Mouse (Mus musculus): ENCODE data around the gene Tbc1d9. TPM values are rescaled to one million over a fixed set of nuclear protein-coding genes. Genes with fewer than 3 reads are reported as not detected.

The Tbc1d9 gene
- polyA plus RNA-seq, 1 experiment from 2014 or later = 1.7 TPM

GRCm38 (mm10) chr8:83187363-83187962 is 22.3 kb downstream of the Tbc1d9 start:
- Histone ChIP-seq H3K4me3 (no peak overlapping the region), H3K27ac (no peak overlapping the region), H3K27me3 (ENCODE audit: low read depth, poor library complexity, severe bottlenecking) (no peaks in the 10 kb centered on the region), H3K36me3 (no peaks in the 10 kb centered on the region), H3K4me1 (no peaks in the 10 kb centered on the region), H3K9me3 (replicated peaks) (no peaks in the 10 kb centered on the region)
- no peak for DNase-seq (ENCODE audit: low spot score)
- WGBS = 94% methylated on average over 10 of the region's 10 CpGs

- no peak for DNase-seq (ENCODE audit: low spot score)
- 85% methylated on average over 4 of the region's 4 CpGs for WGBS
Measured at GRCm38 (mm10) chr8:83189538-83190095, 24.5 kb downstream of the Tbc1d9 start.

GRCm38 (mm10) chr8:83196088-83196487 is 30.9 kb downstream of the Tbc1d9 start:
- Histone ChIP-seq H3K27ac (no peak overlapping the region), H3K27me3 (ENCODE audit: low read depth, poor library complexity, severe bottlenecking) (no peaks in the 10 kb centered on the region), H3K36me3 (no peaks in the 10 kb centered on the region), H3K4me1 (no peaks in the 10 kb centered on the region), H3K9me3 (replicated peaks) (no peaks in the 10 kb centered on the region), H3K4me3 (no peak overlapping the region)
- DNase-seq (ENCODE audit: low spot score) = no peak
- 86% methylated on average over 6 of the region's 6 CpGs for WGBS

More at GRCm38 (mm10) chr8:83189538-83190095, 24.5 kb downstream of the Tbc1d9 start:
- H3K4me3 ChIP-seq = no peak overlapping the region
- H3K36me3 ChIP-seq = no peaks in the 10 kb centered on the region
- H3K27me3 ChIP-seq (ENCODE audit: low read depth, poor library complexity, severe bottlenecking) = no peaks in the 10 kb centered on the region
- H3K9me3 ChIP-seq (replicated peaks) = no peaks in the 10 kb centered on the region
- H3K4me1 ChIP-seq = no peaks in the 10 kb centered on the region
- no peak overlapping the region for H3K27ac ChIP-seq

DNA sequence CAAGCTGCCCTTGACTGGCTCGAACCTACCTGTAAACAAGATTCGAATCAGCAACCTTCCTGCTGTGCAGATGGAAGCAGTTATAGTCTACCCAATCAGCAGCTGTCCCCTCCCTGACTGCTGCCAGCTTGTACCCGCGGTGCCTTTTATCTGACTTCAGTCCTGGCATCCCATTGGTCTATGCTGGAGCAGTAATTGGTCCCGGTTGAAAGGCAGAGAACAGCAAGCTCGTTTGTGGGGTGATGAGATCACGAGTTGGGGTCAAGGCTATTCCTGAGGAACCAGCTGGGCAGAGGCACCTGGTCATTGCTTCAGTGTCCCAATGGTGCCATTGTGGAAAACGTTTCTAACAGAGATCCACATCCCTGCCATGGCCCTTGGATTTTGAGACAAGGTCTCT is 34.6 kb downstream of the Tbc1d9 start:
- no peaks in the 10 kb centered on the region for H3K27me3 ChIP-seq (ENCODE audit: low read depth, poor library complexity, severe bottlenecking)
- H3K36me3 ChIP-seq = no peaks in the 10 kb centered on the region
- no peaks in the 10 kb centered on the region for H3K9me3 ChIP-seq (replicated peaks)
- no peak for DNase-seq (ENCODE audit: low spot score)
- WGBS = 71% methylated on average over 8 of the region's 8 CpGs
- H3K4me1 ChIP-seq = no peaks in the 10 kb centered on the region
- H3K27ac ChIP-seq = no peak overlapping the region
- no peak overlapping the region for H3K4me3 ChIP-seq

GRCm38 (mm10) chr8:83200191-83201177 is 35.3 kb downstream of the Tbc1d9 start:
- Histone ChIP-seq H3K36me3 (no peaks in the 10 kb centered on the region), H3K9me3 (replicated peaks) (no peaks in the 10 kb centered on the region), H3K27me3 (ENCODE audit: low read depth, poor library complexity, severe bottlenecking) (no peaks in the 10 kb centered on the region), H3K4me1 (no peaks in the 10 kb centered on the region), H3K27ac (no peak overlapping the region), H3K4me3 (no peak overlapping the region)
- DNase-seq (ENCODE audit: low spot score) = no peak
- WGBS = 86% methylated on average over 16 of the region's 16 CpGs

DNA sequence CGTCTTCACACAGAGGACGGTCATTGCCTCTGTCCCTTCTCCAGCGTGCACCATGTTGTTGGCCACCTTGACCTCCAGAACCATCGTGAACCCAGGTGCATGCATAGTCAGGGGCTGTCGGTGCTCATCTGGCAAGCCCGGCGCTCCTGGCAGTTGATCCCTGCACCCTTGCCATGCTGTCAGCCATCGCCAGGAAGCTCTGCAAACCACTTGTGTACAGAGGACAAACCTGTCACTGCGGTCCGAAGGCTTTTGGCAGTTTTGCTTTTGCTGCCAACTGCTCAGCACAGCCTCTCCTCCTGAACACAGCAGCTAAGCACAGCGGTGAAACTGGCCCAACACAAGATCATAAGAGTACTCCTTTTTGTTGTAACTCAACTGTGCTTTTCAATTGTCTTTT is 37.8 kb downstream of the Tbc1d9 start:
- 95% methylated on average over 11 of the region's 11 CpGs for WGBS
- H3K9me3 ChIP-seq (replicated peaks) = no peaks in the 10 kb centered on the region
- no peaks in the 10 kb centered on the region for H3K36me3 ChIP-seq
- no peaks in the 10 kb centered on the region for H3K4me1 ChIP-seq
- H3K4me3 ChIP-seq = no peak overlapping the region
- DNase-seq (ENCODE audit: low spot score) = no peak
- no peak overlapping the region for H3K27ac ChIP-seq
- no peaks in the 10 kb centered on the region for H3K27me3 ChIP-seq (ENCODE audit: low read depth, poor library complexity, severe bottlenecking)

GRCm38 (mm10) chr8:83205907-83206306 is 40.8 kb downstream of the Tbc1d9 start:
- 83% methylated on average over 7 of the region's 7 CpGs for WGBS
- no peaks in the 10 kb centered on the region for H3K36me3 ChIP-seq
- no peak overlapping the region for H3K4me3 ChIP-seq
- H3K4me1 ChIP-seq = no peaks in the 10 kb centered on the region
- DNase-seq (ENCODE audit: low spot score) = no peak
- no peak overlapping the region for H3K27ac ChIP-seq
- no peaks in the 10 kb centered on the region for H3K9me3 ChIP-seq (replicated peaks)
- H3K27me3 ChIP-seq (ENCODE audit: low read depth, poor library complexity, severe bottlenecking) = no peaks in the 10 kb centered on the region

GRCm38 (mm10) chr8:83209581-83209980 is 44.4 kb downstream of the Tbc1d9 start:
- no peaks in the 10 kb centered on the region for H3K27me3 ChIP-seq (ENCODE audit: low read depth, poor library complexity, severe bottlenecking)
- H3K9me3 ChIP-seq (replicated peaks) = no peaks in the 10 kb centered on the region
- H3K27ac ChIP-seq = no peak overlapping the region
- 81% methylated on average over 4 of the region's 4 CpGs for WGBS
- H3K4me3 ChIP-seq = no peak overlapping the region
- no peak for DNase-seq (ENCODE audit: low spot score)
- peaks cover 4% of the 10 kb centered on the region; the same call in 1 of the 2 replicates for H3K36me3 ChIP-seq
- no peaks in the 10 kb centered on the region for H3K4me1 ChIP-seq

GRCm38 (mm10) chr8:83210676-83211075 is 45.5 kb downstream of the Tbc1d9 start:
- H3K9me3 ChIP-seq (replicated peaks) = no peaks in the 10 kb centered on the region
- no peak overlapping the region for H3K4me3 ChIP-seq
- H3K27ac ChIP-seq = no peak overlapping the region
- 84% methylated on average over 7 of the region's 7 CpGs for WGBS
- no peaks in the 10 kb centered on the region for H3K4me1 ChIP-seq
- DNase-seq (ENCODE audit: low spot score) = no peak
- no peaks in the 10 kb centered on the region for H3K27me3 ChIP-seq (ENCODE audit: low read depth, poor library complexity, severe bottlenecking)
- peaks cover 4% of the 10 kb centered on the region; the same call in 1 of the 2 replicates for H3K36me3 ChIP-seq

DNA sequence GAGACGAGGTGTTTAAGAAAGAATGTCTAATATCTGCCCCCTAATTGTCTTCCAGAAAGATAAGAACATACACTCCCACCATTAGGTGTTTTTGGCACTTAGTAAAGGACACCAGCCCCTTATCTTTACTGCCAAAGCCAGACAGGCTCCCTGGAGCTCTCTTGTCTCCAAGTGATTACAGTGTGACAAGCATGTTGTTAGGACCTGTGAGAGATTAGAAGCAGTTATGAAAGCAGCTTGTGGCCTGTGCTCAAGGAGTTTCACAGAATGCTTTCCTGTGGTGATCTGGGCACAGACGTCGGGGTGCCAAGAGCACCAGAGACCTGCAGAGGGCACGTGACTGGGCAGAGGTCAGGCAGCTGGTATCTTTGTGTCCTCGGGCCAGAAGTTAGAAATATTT is 49.9 kb downstream of the Tbc1d9 start:
- DNase-seq (ENCODE audit: low spot score) = no peak
- WGBS = 70% methylated on average over 5 of the region's 5 CpGs
- Histone ChIP-seq H3K27me3 (ENCODE audit: low read depth, poor library complexity, severe bottlenecking) (no peaks in the 10 kb centered on the region), H3K9me3 (replicated peaks) (no peaks in the 10 kb centered on the region), H3K4me3 (no peak overlapping the region), H3K27ac (0 out of 2 replicates have a peak overlapping the region, but pooled peaks have one; percentile 25), H3K4me1 (no peaks in the 10 kb centered on the region), H3K36me3 (peaks cover 4% of the 10 kb centered on the region; the same call in 1 of the 2 replicates)

DNA sequence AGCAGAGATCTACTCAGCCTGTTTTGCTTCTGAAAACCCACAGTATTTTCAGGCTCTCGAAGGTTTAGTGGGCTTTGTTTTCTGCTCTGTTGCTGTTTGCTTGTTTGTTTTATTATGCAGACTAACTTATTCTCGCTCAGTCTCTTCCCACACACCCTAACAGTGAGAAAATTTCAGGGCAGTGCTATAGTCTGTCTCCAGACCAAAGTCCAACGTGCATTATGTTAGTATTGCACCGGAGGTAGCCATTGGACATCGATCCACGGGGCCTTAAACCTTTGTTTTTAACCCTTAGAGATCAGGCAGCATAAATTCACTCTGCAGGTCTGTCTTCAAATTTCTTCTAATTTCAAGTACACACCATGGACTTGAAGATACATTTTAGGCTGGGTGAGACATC is 51.4 kb downstream of the Tbc1d9 start:
- DNase-seq (ENCODE audit: low spot score) = no peak
- peaks cover 2% of the 10 kb centered on the region; the same call in 1 of the 2 replicates for H3K36me3 ChIP-seq
- H3K9me3 ChIP-seq (replicated peaks) = no peaks in the 10 kb centered on the region
- no peak overlapping the region for H3K27ac ChIP-seq
- WGBS = 91% methylated on average over 6 of the region's 6 CpGs
- H3K4me1 ChIP-seq = no peaks in the 10 kb centered on the region
- no peak overlapping the region for H3K4me3 ChIP-seq
- H3K27me3 ChIP-seq (ENCODE audit: low read depth, poor library complexity, severe bottlenecking) = no peaks in the 10 kb centered on the region

DNA sequence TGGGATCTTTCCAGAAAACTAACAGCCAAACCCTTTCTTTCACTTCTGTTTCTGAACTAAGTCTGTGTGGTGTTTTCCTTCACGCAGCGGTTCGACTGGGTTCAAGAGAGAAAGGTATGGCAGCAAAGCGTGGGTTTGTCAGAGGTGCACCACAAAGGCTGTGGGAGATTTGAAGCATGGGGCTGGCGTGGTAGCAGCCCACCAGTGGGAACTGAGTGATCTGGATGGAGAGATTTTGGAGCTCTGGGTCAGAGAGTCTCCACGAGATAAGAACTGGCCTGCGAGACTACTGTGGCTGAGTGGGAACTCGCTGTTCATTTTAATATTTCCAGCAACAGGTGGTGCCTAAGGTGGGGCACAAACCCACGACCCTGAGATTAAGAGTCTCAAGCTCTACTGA is 52.0 kb downstream of the Tbc1d9 start:
- 94% methylated on average over 9 of the region's 9 CpGs for whole genome bisulfite sequencing
- Histone ChIP-seq H3K27me3 (ENCODE audit: low read depth, poor library complexity, severe bottlenecking) (no peaks in the 10 kb centered on the region), H3K9me3 (replicated peaks) (no peaks in the 10 kb centered on the region), H3K27ac (no peak overlapping the region), H3K4me3 (no peak overlapping the region), H3K4me1 (no peaks in the 10 kb centered on the region), H3K36me3 (no peaks in the 10 kb centered on the region)
- DNase-seq (ENCODE audit: low spot score) = no peak

DNA sequence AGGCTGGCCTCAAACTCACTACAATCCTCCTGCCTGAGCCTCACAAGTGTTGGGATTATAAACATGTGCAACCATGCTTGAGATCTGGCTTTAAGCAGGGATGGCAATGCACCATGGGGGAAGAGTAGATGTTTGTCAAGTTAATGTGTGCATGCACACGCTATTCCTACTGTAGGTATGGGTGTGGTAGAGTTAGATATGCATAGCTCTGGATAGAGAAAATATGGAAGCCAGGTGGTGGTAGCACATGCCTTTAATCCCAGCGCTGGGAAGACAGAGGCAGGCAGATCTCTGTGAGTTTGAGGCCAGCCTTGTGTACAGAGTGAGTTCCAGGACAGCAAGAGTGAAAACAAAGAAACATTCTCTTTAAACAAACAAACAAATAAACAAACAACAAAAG is 52.7 kb downstream of the Tbc1d9 start:
- no peaks in the 10 kb centered on the region for H3K27me3 ChIP-seq (ENCODE audit: low read depth, poor library complexity, severe bottlenecking)
- H3K27ac ChIP-seq = no peak overlapping the region
- DNase-seq (ENCODE audit: low spot score) = no peak
- H3K36me3 ChIP-seq = no peaks in the 10 kb centered on the region
- no peaks in the 10 kb centered on the region for H3K4me1 ChIP-seq
- no peaks in the 10 kb centered on the region for H3K9me3 ChIP-seq (replicated peaks)
- no peak overlapping the region for H3K4me3 ChIP-seq
- 86% methylated on average over 2 of the region's 2 CpGs for WGBS

Data from limb, embryonic 10.5 days (tissue).